Mouse (Mus musculus): Measurements from ENCODE around the gene Elp1. TPM values are rescaled to one million over a fixed set of nuclear protein-coding genes. Genes with fewer than 3 reads are reported as not detected.

Elp1 gene
- polyA plus RNA-seq, 1 experiment from 2014 or later = 38.0 TPM

DNA sequence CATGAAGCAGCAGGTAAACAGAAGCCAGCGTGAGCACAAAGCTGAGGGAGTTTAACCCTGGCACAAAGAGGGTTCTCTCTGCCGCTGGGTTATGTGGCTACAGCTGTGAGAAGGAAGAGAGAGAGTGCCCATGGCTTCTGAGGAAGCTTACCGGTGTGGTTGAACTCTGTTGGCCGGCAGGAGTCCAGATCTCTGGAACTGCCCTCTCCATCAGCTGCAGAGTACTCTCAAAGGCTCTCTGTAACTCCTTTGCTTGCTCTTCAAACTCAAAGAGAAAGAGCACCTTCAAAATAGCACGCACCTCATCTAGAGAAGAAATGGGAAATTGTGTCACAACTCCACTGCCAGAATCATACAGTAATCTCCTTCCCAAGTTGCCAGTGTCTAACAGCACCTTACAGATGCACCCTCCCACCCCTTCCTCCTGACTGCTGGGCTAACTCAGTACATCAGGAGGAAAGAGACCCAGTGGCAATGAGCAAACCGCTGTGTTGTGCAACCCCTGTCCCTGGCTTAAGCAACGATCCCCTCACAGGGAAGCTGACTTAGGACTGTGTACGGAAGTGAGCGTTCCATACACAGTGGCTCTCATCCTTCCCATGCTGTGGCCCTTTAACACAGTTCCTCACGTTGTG is 45.0 kb downstream of the Elp1 start:
- 88% methylated on average over 10 of the region's 10 CpGs for WGBS (ENCODE audit: insufficient replicate concordance)
- ATAC-seq (replicated peaks; ENCODE audit: insufficient number of reproducible peaks, low FRiP score, low TSS enrichment) = no peak

DNA sequence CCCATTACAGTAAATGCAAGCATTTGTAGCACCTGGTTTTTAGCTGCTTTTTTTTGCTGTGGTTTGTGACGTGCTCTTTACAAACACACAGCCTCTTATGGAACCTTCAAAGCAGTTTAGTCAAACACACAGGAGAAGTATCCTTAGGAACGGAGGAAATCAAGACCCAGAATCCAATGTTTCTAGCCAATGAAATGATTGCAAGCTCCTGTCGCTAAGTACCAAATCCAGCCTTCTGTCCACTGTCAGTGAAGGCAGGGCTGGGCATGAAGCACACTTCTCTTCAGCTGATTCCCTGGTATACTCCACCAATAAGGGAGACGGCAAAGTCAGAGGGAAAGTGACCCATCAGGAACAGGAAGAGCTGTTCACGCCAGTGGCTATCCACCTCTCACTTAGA is 46.1 kb downstream of the Elp1 start:
- Histone ChIP-seq H3K4me2 (no peak overlapping the region), H3K27ac (ENCODE audit: low read depth, low read length) (no peak overlapping the region), H3K36me3 (ENCODE audit: control insufficient read depth, insufficient read depth, low read length) (peaks cover 61% of the 10 kb centered on the region), H3K4me3 (ENCODE audit: low read depth, low read length) (no peak overlapping the region), H3K27me3 (ENCODE audit: control insufficient read depth, insufficient read depth, low read length) (no peaks in the 10 kb centered on the region), H3K9me3 (replicated peaks; ENCODE audit: control insufficient read depth, low read length) (no peaks in the 10 kb centered on the region), H3K4me1 (ENCODE audit: control insufficient read depth, insufficient read depth, low read length) (no peaks in the 10 kb centered on the region), H3K9ac (ENCODE audit: low read depth, low read length) (no peak overlapping the region)
- 92% methylated on average over 5 of the region's 5 CpGs for WGBS (ENCODE audit: insufficient replicate concordance)
- no peak for ATAC-seq (replicated peaks; ENCODE audit: insufficient number of reproducible peaks, low FRiP score, low TSS enrichment)

More for the DNA sequence above, 45.0 kb downstream of the Elp1 start:
- no peak overlapping the region for H3K4me3 ChIP-seq (ENCODE audit: low read depth, low read length)
- no peaks in the 10 kb centered on the region for H3K9me3 ChIP-seq (replicated peaks; ENCODE audit: control insufficient read depth, low read length)
- H3K27me3 ChIP-seq (ENCODE audit: control insufficient read depth, insufficient read depth, low read length) = no peaks in the 10 kb centered on the region
- no peak overlapping the region for H3K4me2 ChIP-seq
- no peaks in the 10 kb centered on the region for H3K4me1 ChIP-seq (ENCODE audit: control insufficient read depth, insufficient read depth, low read length)
- H3K36me3 ChIP-seq (ENCODE audit: control insufficient read depth, insufficient read depth, low read length) = peaks cover 52% of the 10 kb centered on the region
- H3K9ac ChIP-seq (ENCODE audit: low read depth, low read length) = no peak overlapping the region
- H3K27ac ChIP-seq (ENCODE audit: low read depth, low read length) = no peak overlapping the region

DNA sequence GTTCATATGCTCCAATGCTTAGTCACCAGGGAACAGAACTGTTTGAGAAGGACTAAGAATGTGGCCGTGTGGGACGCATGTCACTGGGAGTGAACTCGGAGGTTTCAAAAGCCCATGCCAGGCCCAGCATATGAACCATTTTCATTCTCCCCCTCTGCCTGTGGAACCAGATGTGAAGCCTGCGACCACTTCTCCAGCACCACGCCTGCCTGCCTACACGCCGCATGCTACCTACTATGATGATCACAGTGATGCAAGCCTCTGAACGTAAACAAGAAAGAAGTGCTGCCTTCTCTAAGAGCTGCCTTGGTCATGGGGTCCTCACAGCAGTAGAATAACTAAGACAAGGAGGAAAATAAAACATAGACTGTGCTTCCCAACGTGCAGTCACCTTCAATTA is 54.7 kb downstream of the Elp1 start:
- Histone ChIP-seq H3K27ac (ENCODE audit: low read depth, low read length) (no peak overlapping the region), H3K36me3 (ENCODE audit: control insufficient read depth, insufficient read depth, low read length) (peaks cover 25% of the 10 kb centered on the region), H3K4me2 (no peak overlapping the region), H3K9me3 (replicated peaks; ENCODE audit: control insufficient read depth, low read length) (no peaks in the 10 kb centered on the region), H3K27me3 (ENCODE audit: control insufficient read depth, insufficient read depth, low read length) (no peaks in the 10 kb centered on the region), H3K4me3 (ENCODE audit: low read depth, low read length) (no peak overlapping the region), H3K9ac (ENCODE audit: low read depth, low read length) (no peak overlapping the region), H3K4me1 (ENCODE audit: control insufficient read depth, insufficient read depth, low read length) (no peaks in the 10 kb centered on the region)
- ATAC-seq (replicated peaks; ENCODE audit: insufficient number of reproducible peaks, low FRiP score, low TSS enrichment) = no peak
- 92% methylated on average over 9 of the region's 9 CpGs for WGBS (ENCODE audit: insufficient replicate concordance)

DNA sequence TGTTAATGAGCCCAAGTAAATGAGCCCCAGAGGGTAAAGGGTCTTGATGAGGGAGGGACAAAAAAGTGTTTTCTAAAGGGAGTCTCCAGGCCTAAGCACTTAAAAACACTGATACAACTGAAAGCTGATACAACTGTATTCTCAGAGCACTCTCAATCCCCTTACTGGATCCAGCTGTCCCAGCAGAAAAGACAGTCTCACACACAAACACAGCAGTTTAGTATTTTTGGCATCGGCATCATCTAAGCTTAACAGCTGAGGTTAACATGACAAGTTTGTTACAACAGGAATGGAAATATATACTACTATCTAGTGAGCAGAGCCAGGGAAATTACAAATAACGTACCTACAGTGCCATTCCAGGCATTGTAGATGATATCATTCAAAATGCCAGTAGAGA is 55.8 kb downstream of the Elp1 start:
- H3K27me3 ChIP-seq (ENCODE audit: control insufficient read depth, insufficient read depth, low read length) = no peaks in the 10 kb centered on the region
- H3K4me1 ChIP-seq (ENCODE audit: control insufficient read depth, insufficient read depth, low read length) = no peaks in the 10 kb centered on the region
- peaks cover 17% of the 10 kb centered on the region for H3K36me3 ChIP-seq (ENCODE audit: control insufficient read depth, insufficient read depth, low read length)
- no peaks in the 10 kb centered on the region for H3K9me3 ChIP-seq (replicated peaks; ENCODE audit: control insufficient read depth, low read length)
- WGBS (ENCODE audit: insufficient replicate concordance) = 94% methylated on average over 2 of the region's 2 CpGs
- H3K9ac ChIP-seq (ENCODE audit: low read depth, low read length) = no peak overlapping the region
- ATAC-seq (replicated peaks; ENCODE audit: insufficient number of reproducible peaks, low FRiP score, low TSS enrichment) = no peak
- H3K4me2 ChIP-seq = no peak overlapping the region
- H3K4me3 ChIP-seq (ENCODE audit: low read depth, low read length) = no peak overlapping the region
- H3K27ac ChIP-seq (ENCODE audit: low read depth, low read length) = no peak overlapping the region

DNA sequence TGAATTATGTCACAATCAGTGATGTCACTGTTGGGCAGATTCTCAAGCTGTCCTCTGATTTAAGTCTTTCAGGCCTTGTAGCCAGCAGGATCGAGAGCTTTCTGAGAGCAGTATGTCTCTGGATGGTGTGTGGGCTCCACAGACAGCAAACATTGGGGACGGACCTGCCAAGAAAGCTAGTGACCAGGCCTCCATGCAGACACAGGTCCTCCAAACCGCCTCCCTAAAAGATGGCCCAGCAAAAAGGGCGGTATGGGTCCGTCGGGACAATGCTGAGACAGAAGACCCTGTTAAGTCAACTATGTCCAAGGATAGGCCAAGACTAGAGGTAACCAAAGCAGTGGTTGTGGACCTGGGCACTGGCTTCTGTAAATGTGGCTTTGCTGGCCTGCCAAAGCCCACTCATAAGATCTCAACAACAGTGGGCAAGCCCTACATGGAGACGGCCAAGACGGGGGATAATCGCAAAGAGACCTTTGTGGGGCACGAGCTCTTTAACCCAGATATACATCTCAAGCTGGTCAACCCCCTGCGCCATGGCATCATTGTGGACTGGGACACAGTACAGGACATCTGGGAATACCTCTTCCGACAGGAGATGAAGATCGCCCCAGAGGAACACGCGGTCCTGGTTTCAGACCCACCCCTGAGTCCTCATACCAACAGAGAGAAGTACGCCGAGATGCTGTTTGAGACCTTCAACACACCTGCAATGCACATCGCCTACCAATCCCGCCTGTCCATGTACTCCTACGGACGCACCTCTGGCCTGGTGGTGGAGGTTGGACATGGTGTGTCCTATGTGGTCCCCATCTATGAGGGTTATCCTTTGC is 58.6 kb downstream of the Elp1 start, which contains the start of gene Actl7a:
Gene Actl7a, plus strand, starts transcription at position 51 of the 833 bp plus-strand sequence.
- Histone ChIP-seq H3K36me3 (ENCODE audit: control insufficient read depth, insufficient read depth, low read length) (peaks cover 9% of the 10 kb centered on the region), H3K4me2 (no peak within 1 kb of the TSS), H3K4me3 (ENCODE audit: low read depth, low read length) (no peak within 1 kb of the TSS), H3K9me3 (replicated peaks; ENCODE audit: control insufficient read depth, low read length) (no peaks in the 10 kb centered on the region), H3K4me1 (ENCODE audit: control insufficient read depth, insufficient read depth, low read length) (no peaks in the 10 kb centered on the region), H3K27me3 (ENCODE audit: control insufficient read depth, insufficient read depth, low read length) (no peaks in the 10 kb centered on the region), H3K27ac (ENCODE audit: low read depth, low read length) (no peak within 1 kb of the TSS), H3K9ac (ENCODE audit: low read depth, low read length) (no peak within 1 kb of the TSS)
- 94% methylated on average over 21 of the region's 21 CpGs for WGBS (ENCODE audit: insufficient replicate concordance)
- no peak for ATAC-seq (replicated peaks; ENCODE audit: insufficient number of reproducible peaks, low FRiP score, low TSS enrichment)

DNA sequence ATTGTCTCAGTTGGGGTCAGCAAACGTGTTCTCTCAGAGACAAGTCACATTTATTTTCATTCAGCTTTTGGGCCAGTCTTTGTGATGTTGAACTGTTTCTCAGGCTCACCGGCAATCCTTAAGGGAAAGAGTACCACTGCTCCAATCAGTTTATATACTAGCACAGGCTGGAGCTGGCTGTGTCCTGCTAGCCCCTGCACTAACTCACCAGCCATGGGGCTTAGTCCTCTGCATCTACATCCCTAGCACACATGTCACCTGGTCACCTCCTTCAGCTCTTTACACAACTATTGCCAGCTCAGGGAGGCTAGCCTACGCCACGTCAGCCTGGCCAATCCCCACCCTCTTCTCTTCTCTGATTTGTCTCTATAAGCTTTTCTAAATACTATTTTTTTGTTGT is 59.4 kb downstream of the Elp1 start:
- Histone ChIP-seq H3K36me3 (ENCODE audit: control insufficient read depth, insufficient read depth, low read length) (peaks cover 7% of the 10 kb centered on the region), H3K4me2 (no peak overlapping the region), H3K4me1 (ENCODE audit: control insufficient read depth, insufficient read depth, low read length) (no peaks in the 10 kb centered on the region), H3K9ac (ENCODE audit: low read depth, low read length) (no peak overlapping the region), H3K9me3 (replicated peaks; ENCODE audit: control insufficient read depth, low read length) (no peaks in the 10 kb centered on the region), H3K27ac (ENCODE audit: low read depth, low read length) (no peak overlapping the region), H3K27me3 (ENCODE audit: control insufficient read depth, insufficient read depth, low read length) (no peaks in the 10 kb centered on the region), H3K4me3 (ENCODE audit: low read depth, low read length) (no peak overlapping the region)
- no peak for ATAC-seq (replicated peaks; ENCODE audit: insufficient number of reproducible peaks, low FRiP score, low TSS enrichment)
- 87% methylated on average over 4 of the region's 4 CpGs for WGBS (ENCODE audit: insufficient replicate concordance)

DNA sequence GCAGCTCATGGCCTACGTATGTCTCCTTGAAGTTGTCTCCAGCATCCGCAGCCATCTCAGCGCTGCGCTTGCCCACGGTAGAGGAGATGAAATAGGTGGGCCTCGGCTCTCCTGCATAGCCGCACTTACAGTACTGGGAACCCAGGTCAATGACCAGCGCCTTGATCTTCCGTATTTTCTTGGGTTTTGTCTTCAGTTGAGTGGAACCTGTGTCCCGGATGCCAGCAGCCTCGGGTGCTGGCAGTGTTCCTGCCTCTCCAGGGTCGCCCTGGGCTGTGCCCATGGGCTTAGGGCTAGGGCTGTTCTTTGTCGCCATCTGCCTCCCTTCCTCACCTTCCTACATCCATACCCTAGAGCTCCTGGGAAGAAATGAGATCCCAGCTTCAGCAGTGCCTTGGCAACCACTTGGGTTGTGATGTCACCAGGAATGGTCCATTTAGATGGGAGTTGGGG is 61.1 kb downstream of the Elp1 start, which contains the start of gene Actl7b:
Gene Actl7b, minus strand, starts transcription at position 403 of the 453 bp plus-strand sequence.
- ATAC-seq (replicated peaks; ENCODE audit: insufficient number of reproducible peaks, low FRiP score, low TSS enrichment) = no peak
- Histone ChIP-seq H3K4me3 (ENCODE audit: low read depth, low read length) (no peak within 1 kb of the TSS), H3K9me3 (replicated peaks; ENCODE audit: control insufficient read depth, low read length) (no peaks in the 10 kb centered on the region), H3K27me3 (ENCODE audit: control insufficient read depth, insufficient read depth, low read length) (no peaks in the 10 kb centered on the region), H3K27ac (ENCODE audit: low read depth, low read length) (no peak within 1 kb of the TSS), H3K36me3 (ENCODE audit: control insufficient read depth, insufficient read depth, low read length) (peaks cover 3% of the 10 kb centered on the region), H3K4me1 (ENCODE audit: control insufficient read depth, insufficient read depth, low read length) (no peaks in the 10 kb centered on the region), H3K4me2 (no peak within 1 kb of the TSS), H3K9ac (ENCODE audit: low read depth, low read length) (no peak within 1 kb of the TSS)
- WGBS (ENCODE audit: insufficient replicate concordance) = 89% methylated on average over 13 of the region's 13 CpGs

DNA sequence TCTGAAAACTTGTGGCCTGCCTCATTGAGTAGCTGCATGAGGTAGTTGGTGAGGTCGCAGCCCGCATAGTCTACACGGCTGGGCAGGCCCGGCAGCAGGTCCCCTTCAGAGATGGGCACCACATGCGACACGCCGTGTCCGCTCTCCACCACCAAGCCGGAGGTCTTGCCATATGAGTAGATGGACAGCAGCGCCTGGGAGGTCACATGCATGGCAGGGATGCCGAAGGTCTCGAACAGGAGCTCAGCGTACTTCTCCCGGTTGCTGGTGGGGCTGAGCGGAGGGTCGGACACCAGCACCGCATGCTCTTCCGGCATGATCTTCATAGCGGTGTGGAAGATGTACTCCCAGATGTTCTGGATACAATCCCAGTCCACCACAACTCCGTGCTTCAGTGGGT is 61.5 kb downstream of the Elp1 start:
- no peak for ATAC-seq (replicated peaks; ENCODE audit: insufficient number of reproducible peaks, low FRiP score, low TSS enrichment)
- WGBS (ENCODE audit: insufficient replicate concordance) = 93% methylated on average over 20 of the region's 20 CpGs
- Histone ChIP-seq H3K4me3 (ENCODE audit: low read depth, low read length) (no peak overlapping the region), H3K4me1 (ENCODE audit: control insufficient read depth, insufficient read depth, low read length) (no peaks in the 10 kb centered on the region), H3K9ac (ENCODE audit: low read depth, low read length) (no peak overlapping the region), H3K27ac (ENCODE audit: low read depth, low read length) (no peak overlapping the region), H3K27me3 (ENCODE audit: control insufficient read depth, insufficient read depth, low read length) (no peaks in the 10 kb centered on the region), H3K9me3 (replicated peaks; ENCODE audit: control insufficient read depth, low read length) (no peaks in the 10 kb centered on the region), H3K4me2 (no peak overlapping the region), H3K36me3 (ENCODE audit: control insufficient read depth, insufficient read depth, low read length) (no peaks in the 10 kb centered on the region)
